Mouse (Mus musculus): ENCODE data around the gene Ergic1.

Ergic1 gene

DNA sequence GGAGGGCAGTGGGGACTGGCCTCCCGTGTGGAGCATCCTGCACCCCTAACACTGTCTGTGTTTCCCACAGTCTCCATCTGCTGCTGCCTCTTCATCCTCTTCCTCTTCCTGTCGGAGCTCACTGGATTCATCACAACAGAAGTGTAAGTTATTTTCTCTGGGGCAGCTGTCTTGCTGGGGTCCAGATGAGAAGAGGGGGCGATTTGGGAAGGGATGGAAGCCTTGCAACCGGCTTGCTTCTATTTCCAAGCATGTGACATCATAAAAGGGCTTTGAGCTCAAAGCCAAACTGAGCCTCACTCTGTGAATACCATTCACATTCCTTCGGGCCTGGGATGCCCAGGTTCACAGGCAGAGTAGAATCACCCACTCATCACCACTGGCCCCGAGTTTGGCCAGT lies 53.0 kb downstream of the Ergic1 start:
- no peak for TF ChIP-seq GATA4 (IDR thresholded peaks at IDR 0.05; ENCODE audit: insufficient replicate concordance, low read length)

DNA sequence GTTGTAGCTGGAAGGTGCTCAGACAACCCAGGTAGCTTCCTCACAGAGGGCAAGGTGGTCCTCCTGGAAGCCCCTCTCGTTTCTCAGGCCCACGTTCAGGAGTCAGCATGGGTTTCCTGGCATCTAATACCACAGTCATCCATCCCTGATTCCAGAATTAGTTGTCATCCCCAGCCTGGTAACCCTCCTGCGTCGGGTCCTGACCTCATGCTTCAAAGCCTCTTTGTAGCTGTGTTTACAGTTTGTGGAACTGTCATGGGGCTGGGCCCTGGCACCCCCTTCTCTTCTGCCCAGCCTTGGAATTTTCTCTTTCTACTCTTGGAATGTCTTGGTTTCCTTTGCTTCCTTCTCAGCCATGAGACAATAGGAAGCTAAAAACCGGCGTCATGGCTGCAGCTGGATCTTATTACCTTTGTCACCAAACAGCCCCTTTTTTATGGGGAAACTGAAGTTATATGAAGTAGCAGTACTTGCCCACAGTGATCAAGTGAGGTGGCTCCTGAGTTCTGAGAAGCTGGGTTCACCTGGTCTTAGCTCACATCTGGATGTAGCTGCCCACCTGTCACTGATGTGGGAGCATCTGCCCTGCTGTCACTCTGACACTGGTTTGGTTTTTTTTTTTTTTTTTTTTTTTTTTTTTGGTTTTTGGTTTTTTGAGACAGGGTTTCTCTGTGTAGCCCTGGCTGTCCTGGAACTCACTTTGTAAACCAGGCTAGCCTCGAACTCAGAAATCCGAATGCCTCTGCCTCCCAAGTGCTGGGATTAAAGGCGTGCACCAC lies 53.6 kb downstream of the Ergic1 start:
- TF ChIP-seq GATA4 (IDR thresholded peaks at IDR 0.05; ENCODE audit: insufficient replicate concordance, low read length): no peak

DNA sequence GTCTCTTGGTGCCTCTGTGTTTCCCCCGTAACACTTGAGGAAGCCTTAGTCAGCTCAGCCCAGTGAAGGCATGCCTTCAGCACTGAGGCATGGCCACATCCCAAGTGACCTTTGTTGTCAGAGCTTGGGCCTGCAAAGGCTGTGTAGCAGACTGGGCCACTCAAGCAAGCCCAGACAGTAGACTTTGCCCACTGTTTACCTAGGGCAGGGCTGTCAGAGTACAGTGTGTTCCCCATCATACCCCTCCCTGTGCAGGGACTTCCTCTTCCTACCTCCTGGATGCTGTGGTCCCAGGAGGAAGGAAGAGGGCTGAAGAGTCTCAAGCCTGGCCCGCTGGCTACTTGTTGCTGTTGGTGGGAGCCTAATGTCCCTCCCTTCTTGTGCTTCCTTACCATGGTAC lies 55.4 kb downstream of the Ergic1 start:
- TF ChIP-seq GATA4 (IDR thresholded peaks at IDR 0.05; ENCODE audit: insufficient replicate concordance, low read length): no peak

DNA sequence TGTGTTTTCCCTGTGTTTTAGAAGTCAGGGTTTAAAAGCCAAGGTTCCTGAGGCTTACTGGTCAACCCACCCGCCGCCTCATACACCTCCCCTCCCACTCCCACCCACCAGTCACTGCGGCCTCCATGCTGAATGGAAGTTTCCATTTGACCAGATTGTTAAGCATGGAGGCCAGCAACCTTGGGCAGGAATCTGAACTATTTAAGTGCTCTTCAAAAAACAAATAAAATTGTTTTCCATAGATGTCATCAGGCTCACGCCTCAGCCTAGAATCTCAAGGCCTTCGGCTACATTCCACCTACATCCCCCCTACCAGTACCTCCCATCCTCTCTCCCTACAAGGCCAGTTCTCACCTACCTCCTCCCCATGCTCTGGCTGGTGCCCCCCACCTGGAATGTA lies 57.2 kb downstream of the Ergic1 start:
- TF ChIP-seq GATA4 (IDR thresholded peaks at IDR 0.05; ENCODE audit: insufficient replicate concordance, low read length): no peak

DNA sequence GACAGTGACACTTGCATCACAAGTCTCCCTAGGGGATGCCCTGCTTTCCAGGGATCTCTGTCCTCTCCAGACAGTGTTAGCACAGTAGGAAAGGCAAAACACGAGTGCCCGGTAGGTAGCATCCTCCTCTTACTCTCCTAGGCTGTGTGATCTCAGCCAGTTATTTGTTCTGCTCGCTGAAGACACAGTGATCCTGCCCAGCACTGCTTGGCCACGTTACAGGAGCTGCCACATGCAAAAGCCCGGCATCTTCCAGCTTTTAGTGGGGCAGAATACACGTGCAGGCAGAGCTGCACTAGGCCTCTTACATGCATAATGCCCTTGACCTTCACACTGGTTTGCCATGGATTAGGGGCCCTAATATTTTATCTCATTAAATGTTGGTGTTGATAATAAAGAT lies 58.3 kb downstream of the Ergic1 start:
- TF ChIP-seq GATA4 (IDR thresholded peaks at IDR 0.05; ENCODE audit: insufficient replicate concordance, low read length): no peak

DNA sequence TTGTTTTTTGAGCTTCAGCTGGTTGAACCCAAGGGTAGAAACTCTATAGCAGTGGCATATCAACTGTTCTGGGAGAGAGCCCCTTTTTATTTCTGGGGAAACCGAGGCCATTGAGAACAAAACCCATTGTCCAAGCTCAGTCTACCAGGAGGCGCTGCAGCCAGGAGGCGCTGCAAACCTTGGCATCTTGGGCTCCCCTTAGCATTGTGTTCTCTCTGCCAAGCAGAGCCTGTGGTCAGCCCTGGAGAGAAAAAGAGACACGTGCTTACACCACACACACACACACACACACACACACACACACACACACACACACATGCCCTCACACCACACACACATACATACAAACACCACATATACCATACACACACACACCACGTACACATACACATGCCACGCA lies 59.0 kb downstream of the Ergic1 start:
- TF ChIP-seq GATA4 (IDR thresholded peaks at IDR 0.05; ENCODE audit: insufficient replicate concordance, low read length): no peak

DNA sequence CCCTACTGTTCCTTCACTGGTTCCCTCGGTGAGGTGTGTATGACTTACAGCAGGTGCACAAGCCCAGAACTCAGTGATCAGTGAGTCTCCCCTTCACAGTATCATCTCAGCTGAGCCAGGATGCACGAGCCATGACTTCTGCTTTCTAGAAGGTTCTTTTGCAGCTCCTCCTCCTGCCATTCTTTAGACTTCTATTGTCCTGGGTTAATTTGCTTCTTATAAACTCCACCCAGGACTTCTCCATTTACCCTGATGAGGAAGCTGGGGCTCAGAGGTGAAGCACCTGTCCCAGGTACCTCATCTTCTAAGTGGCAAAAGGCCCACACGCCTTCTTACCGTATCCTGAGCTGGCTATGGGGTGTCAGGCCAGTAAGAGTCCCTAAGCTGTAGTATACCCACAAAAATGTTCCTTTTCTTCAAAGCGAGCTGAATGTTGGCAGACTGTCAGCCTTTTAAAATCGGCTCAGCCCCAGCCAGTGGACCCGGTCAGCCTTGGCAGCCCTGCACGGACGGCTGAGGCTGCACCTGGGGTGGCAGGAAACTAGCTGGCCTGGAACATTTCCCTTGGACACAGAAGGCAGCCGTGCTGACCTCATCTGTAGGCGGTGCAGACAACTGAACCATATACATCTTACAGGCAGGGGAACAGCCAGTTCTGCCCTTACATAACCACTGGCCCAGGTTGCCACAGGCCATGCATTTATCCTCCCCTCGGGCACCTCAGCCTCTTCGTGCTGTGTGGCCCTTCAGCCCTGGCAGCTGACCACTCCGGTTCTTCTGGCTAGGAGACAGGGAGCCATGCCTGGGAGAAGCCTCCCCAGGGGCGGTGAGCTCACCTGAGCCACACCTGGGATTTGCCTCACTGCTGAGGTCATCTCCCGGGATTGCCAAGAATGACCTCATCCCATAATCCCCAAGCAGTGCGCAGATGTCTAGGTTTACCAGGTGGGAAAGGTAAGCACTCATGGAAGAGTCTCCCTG lies 59.8 kb downstream of the Ergic1 start:
- no peak for TF ChIP-seq GATA4 (IDR thresholded peaks at IDR 0.05; ENCODE audit: insufficient replicate concordance, low read length)

DNA sequence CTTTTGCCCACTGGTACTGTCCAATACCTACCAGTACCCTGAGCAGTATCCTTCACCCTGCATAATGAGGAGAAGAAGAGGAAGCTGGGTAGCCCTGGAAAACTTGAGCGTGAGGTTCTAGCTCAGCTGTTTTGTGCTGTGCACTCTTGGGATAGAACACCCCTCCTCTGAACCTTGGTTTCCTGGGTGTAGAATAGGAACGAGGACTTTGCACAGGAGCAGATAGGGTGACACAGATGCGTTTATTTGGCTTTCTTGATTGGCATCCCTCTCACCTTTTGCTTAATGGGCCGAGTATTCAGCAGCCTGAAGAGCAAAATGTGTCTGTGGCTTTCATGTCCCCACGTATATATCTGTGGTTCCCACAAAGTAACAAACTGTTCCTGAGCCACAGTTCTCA lies 60.6 kb downstream of the Ergic1 start:
- TF ChIP-seq GATA4 (IDR thresholded peaks at IDR 0.05; ENCODE audit: insufficient replicate concordance, low read length): no peak

DNA sequence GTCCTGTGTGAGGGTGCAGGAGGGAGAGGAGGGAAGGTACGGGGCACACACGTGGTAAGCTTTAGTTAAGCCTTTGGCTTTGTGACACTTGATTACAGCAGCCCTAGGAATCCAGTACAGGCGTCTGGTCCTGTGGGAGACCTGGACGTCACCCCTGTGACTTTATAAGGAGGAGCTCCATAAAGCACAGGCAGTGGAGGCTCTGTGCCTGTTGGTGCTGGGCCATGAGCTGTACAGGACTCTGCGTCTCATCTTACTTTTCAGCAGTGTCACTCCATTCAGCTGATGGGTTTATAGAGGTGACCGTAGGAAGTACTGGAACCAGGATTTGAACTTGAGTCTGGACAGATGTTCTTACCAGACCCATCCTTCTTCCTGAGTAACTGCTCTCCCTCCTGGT lies 62.7 kb downstream of the Ergic1 start:
- no peak for TF ChIP-seq GATA4 (IDR thresholded peaks at IDR 0.05; ENCODE audit: insufficient replicate concordance, low read length)

DNA sequence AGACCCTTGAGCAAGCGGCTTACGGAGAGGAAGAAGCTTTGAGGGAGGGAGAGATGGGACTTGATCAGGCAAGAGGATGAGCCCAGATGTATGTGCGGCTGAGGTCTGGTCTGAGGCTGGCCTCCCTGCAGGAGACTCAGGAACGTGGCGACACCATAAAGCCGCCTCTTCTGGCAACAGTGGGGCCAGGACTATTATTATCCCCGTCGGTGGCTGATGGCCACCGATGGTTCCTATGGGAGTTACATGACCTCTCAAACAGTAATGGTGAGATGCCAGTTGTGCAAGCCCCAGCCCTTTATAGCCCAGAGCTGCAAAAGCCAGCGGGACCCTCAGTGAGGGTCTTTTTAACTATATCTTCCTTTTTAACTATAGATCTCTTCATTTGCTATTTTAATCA lies 63.7 kb downstream of the Ergic1 start:
- TF ChIP-seq GATA4 (IDR thresholded peaks at IDR 0.05; ENCODE audit: insufficient replicate concordance, low read length): no peak

DNA sequence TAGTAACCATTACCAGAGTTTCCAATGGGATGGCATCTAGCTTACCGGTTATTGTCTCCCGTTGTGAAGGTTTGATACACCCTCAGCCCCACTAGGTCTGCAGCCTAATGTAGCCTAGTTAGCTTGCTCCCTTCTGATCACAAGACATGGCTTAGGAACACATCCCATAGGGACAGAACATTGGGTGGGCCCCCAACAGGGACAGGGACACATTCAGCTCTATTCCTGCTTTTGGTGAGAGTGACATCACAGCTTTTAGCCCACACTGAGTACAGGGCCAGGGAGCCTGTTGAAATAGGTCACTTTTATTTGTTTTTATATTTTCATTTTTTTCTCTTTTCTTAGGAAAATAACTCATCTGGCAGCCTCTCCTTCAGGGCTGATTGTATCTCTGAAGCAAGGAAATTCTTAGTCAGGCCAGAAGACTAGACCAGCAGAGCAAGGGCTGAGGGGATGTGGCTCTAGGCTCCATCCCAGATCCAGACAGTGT lies 64.3 kb downstream of the Ergic1 start:
- TF ChIP-seq GATA4 (IDR thresholded peaks at IDR 0.05; ENCODE audit: insufficient replicate concordance, low read length): no peak

DNA sequence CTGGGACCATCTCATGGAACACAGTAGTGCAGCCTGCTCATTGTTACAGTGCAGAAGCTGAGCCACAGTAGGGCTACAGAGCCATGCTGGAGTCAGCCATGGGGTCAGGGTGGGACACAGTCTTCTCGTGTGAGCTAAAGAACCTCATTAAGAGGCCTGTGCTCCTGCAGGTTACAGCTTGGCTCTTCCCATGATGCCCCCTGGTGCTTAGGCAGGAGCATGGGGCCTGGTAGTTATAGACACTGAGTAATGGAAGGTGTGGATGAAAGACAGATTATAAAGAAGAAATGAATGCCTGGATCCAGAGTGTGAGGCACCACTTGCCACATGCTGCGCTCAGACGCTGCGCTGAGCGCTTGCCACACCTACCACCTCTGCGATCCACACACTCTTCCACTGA lies 67.2 kb downstream of the Ergic1 start:
- no peak for TF ChIP-seq GATA4 (IDR thresholded peaks at IDR 0.05; ENCODE audit: insufficient replicate concordance, low read length)

DNA sequence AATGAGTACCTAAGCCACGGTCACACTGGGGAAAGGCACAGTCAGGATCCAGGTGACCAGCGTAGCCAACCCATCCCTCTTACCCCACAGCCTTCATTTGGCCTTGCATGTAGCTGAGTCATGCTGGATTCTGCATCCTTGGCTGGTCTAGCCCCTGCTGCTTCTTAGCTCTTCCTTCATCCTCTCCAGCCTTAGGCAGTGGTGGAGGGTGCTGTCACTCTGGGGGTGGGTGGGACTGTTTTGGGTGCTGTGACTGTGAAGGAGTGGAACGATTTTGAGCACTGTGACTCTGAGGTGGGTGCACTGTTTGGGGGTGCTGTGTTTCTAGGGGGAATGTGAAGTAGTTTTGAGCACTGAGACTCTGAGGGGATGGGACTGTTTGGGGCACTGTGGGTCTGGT lies 67.6 kb downstream of the Ergic1 start:
- TF ChIP-seq GATA4 (IDR thresholded peaks at IDR 0.05; ENCODE audit: insufficient replicate concordance, low read length): no peak

DNA sequence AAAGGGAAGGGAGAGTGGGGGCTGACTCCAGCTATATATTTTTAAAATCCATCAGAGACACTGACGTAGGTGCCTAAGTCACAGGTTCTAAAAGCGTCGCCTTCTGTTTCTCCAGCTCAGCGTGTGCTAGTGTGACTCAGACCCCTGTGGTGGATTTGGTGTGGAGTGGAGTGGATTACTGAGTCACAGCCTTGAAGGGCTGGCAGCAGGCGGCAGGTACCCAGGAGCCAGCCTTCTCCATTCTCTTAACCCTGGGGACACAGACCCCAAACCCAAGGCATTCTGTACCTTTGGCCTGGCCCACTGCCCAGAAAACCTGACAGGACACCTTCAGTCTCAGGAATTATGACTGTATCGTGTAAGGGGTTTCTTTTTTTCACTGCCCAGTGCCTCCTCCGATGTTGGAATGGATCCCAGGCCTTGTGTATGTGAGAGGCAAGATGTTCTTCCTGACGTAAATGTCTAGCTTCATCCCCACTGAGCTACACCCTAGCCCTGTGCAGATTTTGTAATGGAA lies 70.6 kb downstream of the Ergic1 start:
- TF ChIP-seq GATA4 (IDR thresholded peaks at IDR 0.05; ENCODE audit: insufficient replicate concordance, low read length): no peak

DNA sequence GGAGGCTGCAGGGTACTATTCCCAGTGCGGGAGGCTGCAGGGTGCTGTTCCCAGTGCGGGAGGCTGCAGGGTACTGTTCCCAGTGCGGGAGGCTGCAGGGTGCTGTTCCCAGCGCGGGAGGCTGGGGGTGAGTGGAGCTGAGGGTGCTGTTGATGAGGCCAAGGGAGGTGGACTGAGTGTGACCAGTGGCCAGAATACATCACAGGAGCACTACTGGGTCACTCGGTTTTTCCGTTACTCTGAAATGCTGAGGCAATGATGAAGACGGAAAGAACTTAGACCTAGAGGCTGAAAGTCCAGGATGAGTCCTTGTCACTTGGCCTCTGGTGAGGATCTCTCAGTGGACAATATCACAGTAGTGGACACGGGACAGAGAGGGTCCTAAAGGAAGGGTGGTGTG lies 71.9 kb downstream of the Ergic1 start:
- no peak for TF ChIP-seq GATA4 (IDR thresholded peaks at IDR 0.05; ENCODE audit: insufficient replicate concordance, low read length)

DNA sequence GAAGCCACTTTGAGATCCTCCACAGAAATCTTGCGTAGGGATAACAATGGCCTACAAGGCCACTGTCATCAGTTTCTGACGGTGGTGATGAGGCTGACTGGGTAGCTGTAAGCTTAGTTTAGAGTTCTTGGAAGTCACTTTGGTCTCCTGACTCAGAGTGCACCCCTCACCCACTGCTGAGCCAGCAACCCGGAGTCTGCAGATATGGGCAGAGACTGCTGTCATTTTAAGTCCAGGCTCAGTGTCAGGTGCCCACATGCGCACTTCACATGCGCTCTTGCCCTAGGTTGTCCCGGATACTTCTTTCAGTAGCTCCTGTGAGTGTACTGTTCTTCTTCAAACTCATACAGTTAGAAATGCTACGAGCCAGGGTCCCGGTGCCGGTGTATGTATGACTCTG lies 72.6 kb downstream of the Ergic1 start:
- no peak for TF ChIP-seq GATA4 (IDR thresholded peaks at IDR 0.05; ENCODE audit: insufficient replicate concordance, low read length)
